Mouse (Mus musculus) liver, postnatal 0 days (tissue): ENCODE results near the gene Sult2b1.

Experiments used
- CTCF ChIP-seq: sonication (generic); IDR thresholded peaks from 2 replicates; pipeline ENCODE4 v1.5.1; 2016; ENCODE audit warnings: antibody characterized with exemption, low read depth
- EP300 ChIP-seq: IDR thresholded peaks from 2 replicates; pipeline ENCODE4 v1.6.1; 2016; ENCODE audit warnings: antibody characterized with exemption, low read depth, mild to moderate bottlenecking

DNA sequence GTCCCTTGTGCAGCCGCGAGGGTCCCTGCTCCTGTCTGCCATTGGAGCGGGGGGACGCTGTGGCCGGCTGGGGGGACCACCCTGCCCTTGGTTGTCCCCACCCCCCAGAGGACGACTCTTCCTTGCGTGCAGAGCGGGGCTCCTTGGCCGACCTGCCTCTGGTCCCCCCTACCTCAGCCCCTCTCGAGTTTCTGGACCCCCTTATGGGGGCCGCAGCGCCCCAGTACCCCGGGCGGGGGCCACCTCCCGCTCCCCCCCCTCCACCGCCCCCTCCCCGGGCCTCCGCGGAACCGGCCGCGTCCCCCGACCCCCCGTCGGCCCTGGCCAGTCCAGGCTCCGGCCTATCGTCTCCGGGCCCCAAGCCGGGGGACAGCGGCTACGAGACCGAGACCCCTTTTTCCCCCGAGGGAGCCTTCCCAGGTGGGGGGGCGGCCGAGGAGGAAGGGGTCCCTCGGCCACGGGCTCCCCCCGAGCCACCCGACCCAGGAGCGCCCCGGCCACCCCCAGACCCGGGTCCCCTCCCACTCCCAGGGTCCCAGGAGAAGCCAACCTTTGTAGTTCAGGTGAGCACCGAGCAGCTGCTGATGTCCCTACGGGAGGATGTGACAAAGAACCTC is 9.6 kb upstream of the Sult2b1 start:
- no peak for TF ChIP-seq CTCF
- TF ChIP-seq EP300 = no peak
